Mouse (Mus musculus): ENCODE measurements around the gene Gm37240. TPM values are rescaled to one million over a fixed set of nuclear protein-coding genes. Genes with fewer than 3 reads are reported as not detected.

Gene Gm37240
- polyA plus RNA-seq, 1 experiment from 2014 or later: 18.1 TPM

DNA sequence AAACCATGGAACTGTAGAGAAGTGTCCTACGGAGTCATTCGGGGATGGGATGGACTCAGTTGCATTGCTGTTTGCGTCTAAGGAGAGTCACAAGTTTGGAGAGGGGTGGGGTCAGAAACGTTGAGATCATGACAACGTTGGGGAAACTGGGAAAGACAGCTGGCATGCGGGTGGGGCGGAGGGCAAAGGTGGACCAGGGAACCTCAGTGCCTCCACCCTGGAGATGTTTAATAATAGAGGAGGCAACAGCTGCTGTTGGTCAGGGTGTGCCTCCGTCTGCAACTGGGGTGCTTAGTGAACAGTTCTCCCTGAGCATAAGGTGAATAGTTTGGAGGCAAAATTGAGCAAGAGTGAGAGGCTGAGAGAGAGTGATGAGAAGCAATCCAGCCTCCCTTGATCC lies 758.8 kb downstream of the Gm37240 start:
- 74% methylated on average over 8 of the region's 8 CpGs for WGBS
- TF ChIP-seq CTCF (IDR thresholded peaks at IDR 0.05; ENCODE audit: low read depth) (no peak), EP300 (optimal IDR thresholded peaks at IDR 0.05) (no peak)

GRCm38 (mm10) chr3:85126970-85127369 lies 760.3 kb downstream of the Gm37240 start:
- Histone ChIP-seq H3K4me1 (replicated peaks; ENCODE audit: control insufficient read depth, insufficient read depth) (no peaks in the 10 kb centered on the region), H3K4me2 (replicated peaks; ENCODE audit: low read depth) (no peak overlapping the region), H3K9me3 (ENCODE audit: control insufficient read depth, low read length) (no peaks in the 10 kb centered on the region), H3K4me3 (ENCODE audit: low read depth, low read length) (no peak overlapping the region), H3K9ac (ENCODE audit: low read length) (no peak overlapping the region), H3K27me3 (ENCODE audit: control insufficient read depth, insufficient read depth, low read length) (no peaks in the 10 kb centered on the region), H3K27ac (replicated peaks) (no peak overlapping the region), H3K36me3 (ENCODE audit: control insufficient read depth, insufficient read depth, low read length) (no peaks in the 10 kb centered on the region)
- no peak for TF ChIP-seq EP300 (optimal IDR thresholded peaks at IDR 0.05)
- no peak for TF ChIP-seq CTCF (IDR thresholded peaks at IDR 0.05; ENCODE audit: low read depth)
- no peak for DNase-seq (ENCODE audit: low spot score)
- 50% methylated on average over 7 of the region's 7 CpGs for WGBS
- ATAC-seq (ENCODE audit: low FRiP score, low TSS enrichment): no peak

More for the DNA sequence above, 758.8 kb downstream of the Gm37240 start:
- no peak for ATAC-seq (ENCODE audit: low FRiP score, low TSS enrichment)
- no peak overlapping the region for H3K4me3 ChIP-seq (ENCODE audit: low read depth, low read length)
- no peaks in the 10 kb centered on the region for H3K27me3 ChIP-seq (ENCODE audit: control insufficient read depth, insufficient read depth, low read length)
- no peak for DNase-seq (ENCODE audit: low spot score)
- no peak overlapping the region for H3K4me2 ChIP-seq (replicated peaks; ENCODE audit: low read depth)
- H3K9me3 ChIP-seq (ENCODE audit: control insufficient read depth, low read length): no peaks in the 10 kb centered on the region
- H3K4me1 ChIP-seq (replicated peaks; ENCODE audit: control insufficient read depth, insufficient read depth): no peaks in the 10 kb centered on the region
- no peaks in the 10 kb centered on the region for H3K36me3 ChIP-seq (ENCODE audit: control insufficient read depth, insufficient read depth, low read length)
- no peak overlapping the region for H3K27ac ChIP-seq (replicated peaks)
- no peak overlapping the region for H3K9ac ChIP-seq (ENCODE audit: low read length)

DNA sequence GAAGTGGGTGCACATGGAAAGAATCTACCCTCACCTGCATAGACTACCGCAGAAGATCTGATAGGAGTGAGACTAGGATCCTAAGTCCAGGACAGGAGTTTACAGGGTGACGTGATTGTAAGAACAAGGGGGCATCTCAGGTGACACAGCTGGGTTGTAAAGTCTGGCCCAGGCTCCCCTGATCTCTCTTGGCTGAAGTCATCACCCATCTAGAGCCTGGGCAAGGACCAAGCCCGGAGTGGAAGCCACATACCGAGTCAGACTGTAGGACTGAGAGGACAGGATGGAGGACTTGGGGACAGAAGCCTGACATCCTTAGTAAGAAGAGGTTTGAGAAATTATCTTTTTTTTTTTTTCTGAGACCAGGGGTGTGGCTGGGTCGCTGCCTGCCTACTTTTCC lies 761.8 kb downstream of the Gm37240 start:
- Histone ChIP-seq H3K27me3 (ENCODE audit: control insufficient read depth, insufficient read depth, low read length) (no peaks in the 10 kb centered on the region), H3K9me3 (ENCODE audit: control insufficient read depth, low read length) (no peaks in the 10 kb centered on the region), H3K27ac (replicated peaks) (no peak overlapping the region), H3K36me3 (ENCODE audit: control insufficient read depth, insufficient read depth, low read length) (no peaks in the 10 kb centered on the region), H3K4me3 (ENCODE audit: low read depth, low read length) (no peak overlapping the region), H3K4me2 (replicated peaks; ENCODE audit: low read depth) (no peak overlapping the region), H3K4me1 (replicated peaks; ENCODE audit: control insufficient read depth, insufficient read depth) (no peaks in the 10 kb centered on the region), H3K9ac (ENCODE audit: low read length) (no peak overlapping the region)
- TF ChIP-seq EP300 (optimal IDR thresholded peaks at IDR 0.05): no peak
- no peak for TF ChIP-seq CTCF (IDR thresholded peaks at IDR 0.05; ENCODE audit: low read depth)
- DNase-seq (ENCODE audit: low spot score) (no peak), ATAC-seq (ENCODE audit: low FRiP score, low TSS enrichment) (no peak)
- WGBS: 82% methylated on average over 5 of the region's 5 CpGs

DNA sequence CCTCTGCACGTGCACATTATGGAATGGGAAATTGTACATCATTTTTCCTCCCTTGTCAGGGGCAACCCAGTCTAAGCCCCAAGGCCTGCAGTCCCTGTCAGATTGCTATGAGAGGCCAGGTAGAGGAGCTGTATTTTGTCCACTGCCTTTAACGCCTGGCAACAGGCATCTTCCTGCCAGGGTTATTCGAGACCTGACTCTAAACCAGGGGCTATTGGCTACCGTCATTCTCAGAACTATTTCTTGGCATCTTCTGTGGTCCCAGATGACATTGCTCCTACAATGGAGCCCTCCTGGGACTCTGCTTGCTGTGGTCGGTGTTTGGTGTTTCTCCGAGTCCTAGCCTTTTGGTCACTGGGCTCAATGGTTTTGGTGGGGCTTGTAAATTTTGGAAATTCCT lies 762.4 kb downstream of the Gm37240 start:
- WGBS: 73% methylated on average over 6 of the region's 6 CpGs
- H3K4me3 ChIP-seq (ENCODE audit: low read depth, low read length): no peak overlapping the region
- H3K27ac ChIP-seq (replicated peaks): no peak overlapping the region
- H3K27me3 ChIP-seq (ENCODE audit: control insufficient read depth, insufficient read depth, low read length): no peaks in the 10 kb centered on the region
- H3K4me1 ChIP-seq (replicated peaks; ENCODE audit: control insufficient read depth, insufficient read depth): no peaks in the 10 kb centered on the region
- H3K9ac ChIP-seq (ENCODE audit: low read length): no peak overlapping the region
- DNase-seq (ENCODE audit: low spot score) (no peak), ATAC-seq (ENCODE audit: low FRiP score, low TSS enrichment) (no peak)
- no peak overlapping the region for H3K4me2 ChIP-seq (replicated peaks; ENCODE audit: low read depth)
- no peak for TF ChIP-seq CTCF (IDR thresholded peaks at IDR 0.05; ENCODE audit: low read depth)
- no peak for TF ChIP-seq EP300 (optimal IDR thresholded peaks at IDR 0.05)
- H3K9me3 ChIP-seq (ENCODE audit: control insufficient read depth, low read length): no peaks in the 10 kb centered on the region
- H3K36me3 ChIP-seq (ENCODE audit: control insufficient read depth, insufficient read depth, low read length): no peaks in the 10 kb centered on the region

GRCm38 (mm10) chr3:85124410-85124809 lies 762.9 kb downstream of the Gm37240 start:
- no peak overlapping the region for H3K9ac ChIP-seq (ENCODE audit: low read length)
- TF ChIP-seq CTCF (IDR thresholded peaks at IDR 0.05; ENCODE audit: low read depth) (no peak), EP300 (optimal IDR thresholded peaks at IDR 0.05) (no peak)
- DNase-seq (ENCODE audit: low spot score): no peak
- no peak overlapping the region for H3K4me2 ChIP-seq (replicated peaks; ENCODE audit: low read depth)
- H3K4me1 ChIP-seq (replicated peaks; ENCODE audit: control insufficient read depth, insufficient read depth): no peaks in the 10 kb centered on the region
- ATAC-seq (ENCODE audit: low FRiP score, low TSS enrichment): no peak
- no peak overlapping the region for H3K27ac ChIP-seq (replicated peaks)
- no peaks in the 10 kb centered on the region for H3K36me3 ChIP-seq (ENCODE audit: control insufficient read depth, insufficient read depth, low read length)
- H3K4me3 ChIP-seq (ENCODE audit: low read depth, low read length): no peak overlapping the region
- WGBS: 58% methylated on average over 7 of the region's 7 CpGs
- no peaks in the 10 kb centered on the region for H3K9me3 ChIP-seq (ENCODE audit: control insufficient read depth, low read length)
- H3K27me3 ChIP-seq (ENCODE audit: control insufficient read depth, insufficient read depth, low read length): no peaks in the 10 kb centered on the region

GRCm38 (mm10) chr3:85117702-85118101 lies 769.6 kb downstream of the Gm37240 start:
- Histone ChIP-seq H3K4me1 (replicated peaks; ENCODE audit: control insufficient read depth, insufficient read depth) (no peaks in the 10 kb centered on the region), H3K27ac (replicated peaks) (no peak overlapping the region), H3K4me2 (replicated peaks; ENCODE audit: low read depth) (no peak overlapping the region), H3K36me3 (ENCODE audit: control insufficient read depth, insufficient read depth, low read length) (no peaks in the 10 kb centered on the region), H3K4me3 (ENCODE audit: low read depth, low read length) (no peak overlapping the region), H3K27me3 (ENCODE audit: control insufficient read depth, insufficient read depth, low read length) (no peaks in the 10 kb centered on the region), H3K9ac (ENCODE audit: low read length) (no peak overlapping the region), H3K9me3 (ENCODE audit: control insufficient read depth, low read length) (no peaks in the 10 kb centered on the region)
- DNase-seq (ENCODE audit: low spot score): no peak
- 85% methylated on average over 5 of the region's 5 CpGs for WGBS
- TF ChIP-seq EP300 (optimal IDR thresholded peaks at IDR 0.05): no peak
- TF ChIP-seq CTCF (IDR thresholded peaks at IDR 0.05; ENCODE audit: low read depth): no peak
- no peak for ATAC-seq (ENCODE audit: low FRiP score, low TSS enrichment)
